8 mouse cellular contexts compared by ENCODE assay signal in genomic region chr8:92673555-92674243, GRCm38 (mm10). TPM values are rescaled to one million over a fixed set of nuclear protein-coding genes. Genes with fewer than 3 reads are reported as not detected.
DNase-seq lines count a peak whose midpoint lies in the region; ATAC-seq and TF ChIP-seq lines count a peak whose summit lies in the region.
"Had no signal": no experiment of that assay in that cellular context is flagged by ENCODE, and none has a peak within 500 bp of the region (broad histone marks: within the 10 kb centered on the region; RNA-seq: fewer than 3 reads in every experiment).

No protein-coding gene starts in this region.

- no peak for TF ChIP-seq POLR2A in cortical plate, adult 2 months (IDR thresholded peaks at IDR 0.05; ENCODE audit: extremely low read depth, insufficient read depth, low read length)

- under 1% methylated on average over 28 of the region's 30 CpGs for WGBS in intestine, embryonic 15.5 days
- WGBS in limb, embryonic 13.5 days, result under 1% methylated on average over 26 of the region's 30 CpGs
- WGBS in midbrain, postnatal 0 days, result under 1% methylated on average over 28 of the region's 30 CpGs

- H3K9ac ChIP-seq in intestine, embryonic 15.5 days, result no peak overlapping the region
- H3K9ac ChIP-seq in limb, embryonic 13.5 days, result peak overlapping the region; percentile 59
- H3K9ac ChIP-seq in midbrain, postnatal 0 days (replicated peaks; ENCODE audit: low read length, poor library complexity, severe bottlenecking), result peak overlapping the region; percentile 46

- intact Hi-C loops in gastrocnemius, postnatal 36 days (cut with DNase I), result no loop called here

- no peaks in the 10 kb centered on the region for H3K36me3 ChIP-seq in intestine, embryonic 15.5 days
- H3K36me3 ChIP-seq in limb, embryonic 13.5 days, result no peaks in the 10 kb centered on the region
- no peaks in the 10 kb centered on the region for H3K36me3 ChIP-seq in midbrain, postnatal 0 days (ENCODE audit: insufficient read depth, low read length)

- DNase-seq in adrenal gland, postnatal 10 days, result peak; percentile 76
- DNase-seq in gastrocnemius, postnatal 36 days, result peak; percentile 17 to 22
- peak; percentile 55 for DNase-seq in midbrain, postnatal 0 days (ENCODE audit: low spot score)
- no peak for DNase-seq in thymus, postnatal 10 days (ENCODE audit: low spot score in 2 of 2)

- peak overlapping the region; percentile 75 for H3K4me2 ChIP-seq in intestine, embryonic 15.5 days (replicated peaks)
- H3K4me2 ChIP-seq in limb, embryonic 13.5 days (replicated peaks), result peak overlapping the region; percentile 84
- H3K4me2 ChIP-seq in midbrain, postnatal 0 days (ENCODE audit: low read depth, low read length, poor library complexity, severe bottlenecking), result peak overlapping the region; percentile 84

- ATAC-seq in intestine, embryonic 15.5 days, result peak; percentile 59
- ATAC-seq in limb, embryonic 13.5 days (ENCODE audit: low FRiP score, low read depth), result peak; percentile 60; the same call in 1 of the 2 replicates
- ATAC-seq in midbrain, postnatal 0 days (ENCODE audit: low FRiP score), result peak; percentile 57

- peaks cover 79% of the 10 kb centered on the region for H3K27me3 ChIP-seq in intestine, embryonic 15.5 days (replicated peaks)
- H3K27me3 ChIP-seq in limb, embryonic 13.5 days, result peaks cover 97% of the 10 kb centered on the region
- peaks cover 42% of the 10 kb centered on the region for H3K27me3 ChIP-seq in midbrain, postnatal 0 days (ENCODE audit: insufficient read depth, low read length)

- TF ChIP-seq CTCF in cortical plate, adult 2 months (IDR thresholded peaks at IDR 0.05; ENCODE audit: extremely low read depth, insufficient read depth, low read length), result 0 out of 2 replicates have a peak, but pooled peaks have one; percentile 23
- peak; percentile 62 for TF ChIP-seq CTCF in midbrain, postnatal 0 days (IDR thresholded peaks at IDR 0.05)

- H3K9me3 ChIP-seq in intestine, embryonic 15.5 days, result no peaks in the 10 kb centered on the region
- H3K9me3 ChIP-seq in limb, embryonic 13.5 days, result no peaks in the 10 kb centered on the region
- no peaks in the 10 kb centered on the region for H3K9me3 ChIP-seq in midbrain, postnatal 0 days (ENCODE audit: low read length)
- H3K9me3 ChIP-seq: megakaryocyte, embryonic 14.5 days had no signal

- H3K4me3 ChIP-seq in cortical plate, adult 2 months (ENCODE audit: insufficient read depth, low read length), result no peak overlapping the region
- peak overlapping the region; percentile 35 for H3K4me3 ChIP-seq in intestine, embryonic 15.5 days (replicated peaks)
- peak overlapping the region; percentile 53 for H3K4me3 ChIP-seq in limb, embryonic 13.5 days
- peak overlapping the region; percentile 42 for H3K4me3 ChIP-seq in midbrain, postnatal 0 days (ENCODE audit: low read depth, low read length)
- H3K4me3 ChIP-seq: megakaryocyte, embryonic 14.5 days had no signal

- H3K27ac ChIP-seq in cortical plate, adult 2 months (ENCODE audit: insufficient read depth, low read length), result no peak overlapping the region
- no peak overlapping the region for H3K27ac ChIP-seq in intestine, embryonic 15.5 days
- no peak overlapping the region for H3K27ac ChIP-seq in limb, embryonic 13.5 days
- no peak overlapping the region for H3K27ac ChIP-seq in midbrain, postnatal 0 days (ENCODE audit: low read depth, low read length)

- H3K4me1 ChIP-seq in cortical plate, adult 2 months (ENCODE audit: control insufficient read depth, insufficient read depth, low read length), result no peaks in the 10 kb centered on the region
- peaks cover 30% of the 10 kb centered on the region for H3K4me1 ChIP-seq in intestine, embryonic 15.5 days (replicated peaks)
- peaks cover 32% of the 10 kb centered on the region for H3K4me1 ChIP-seq in limb, embryonic 13.5 days
- peaks cover 9% of the 10 kb centered on the region; the same call in 1 of the 2 replicates for H3K4me1 ChIP-seq in midbrain, postnatal 0 days (ENCODE audit: insufficient read depth, low read length)
- H3K4me1 ChIP-seq: megakaryocyte, embryonic 14.5 days had no signal

RNA-seq across cellular contexts. Expression of gene Irx6, which starts 0.4 kb away (rescaled TPM):
- not detected for total RNA-seq in adrenal gland, postnatal 10 days (2021)
- 0.17 and 0.19 TPM in 2 replicates for polyA plus RNA-seq in cortical plate, adult 2 months (2012; rRNA removed)
- not detected for total RNA-seq in gastrocnemius, postnatal 36 days (2021)
- polyA plus RNA-seq in intestine, embryonic 15.5 days (2015; fragmentation: Nextera tagmentation; extraction: Ambion mirVana), result not detected in 2 replicates
- 5.5 and 5.8 TPM in 2 replicates for polyA plus RNA-seq in limb, embryonic 13.5 days (2015; fragmentation: Nextera tagmentation; extraction: Ambion mirVana)
- 4.4 and 6.6 TPM in 2 replicates for total RNA-seq in midbrain, postnatal 0 days (2014; rRNA removed)
- 4.0 and 5.4 TPM in 2 replicates for polyA plus RNA-seq in midbrain, postnatal 0 days (2015; fragmentation: Nextera tagmentation; extraction: Ambion mirVana)

Comparison
In these comparisons a context has a peak if more than half of its experiments do, and no peak if none do; other contexts are left out.
1. DNase-seq: peak in adrenal gland, postnatal 10 days (single experiment), gastrocnemius, postnatal 36 days (2 of 2) and midbrain, postnatal 0 days (single experiment); none in thymus, postnatal 10 days (0 of 2).
2. Peak in every context shown above with its lines, with median percentiles within 50 percentile points of each other: ATAC-seq and H3K4me2 ChIP-seq.